Mouse (Mus musculus): ENCODE data around the gene Slc1a2. TPM values are rescaled to one million over a fixed set of nuclear protein-coding genes. Genes with fewer than 3 reads are reported as not detected.

The Slc1a2 gene
- total and polyA plus RNA-seq, 3 experiments = 1.3 to 1.6 (median 1.3) TPM

- TF ChIP-seq MYC (IDR thresholded peaks at IDR 0.05; ENCODE audit: low read depth, low read length) = no peak
- TF ChIP-seq SIN3A (IDR thresholded peaks at IDR 0.05; ENCODE audit: low read length) = no peak
Observed at GRCm38 (mm10) chr2:102805283-102805682, 146.8 kb downstream of the Slc1a2 start (continued).

GRCm38 (mm10) chr2:102805761-102806496 is 147.5 kb downstream of the Slc1a2 start:
- H3K27me3 ChIP-seq (replicated peaks) = no peaks in the 10 kb centered on the region
- no peak for DNase-seq (ENCODE audit: extremely low read depth)
- dilution Hi-C loops (cut with MboI; ENCODE audit: extremely low pct_ligation_motif_present, extremely low pct_unique_long_range_greater_than_20kb, low sequenced_read_pairs) = no loop called here
- peaks cover 0 to 26% of the 10 kb centered on the region in 2 experiments; a peak in 2 of 4 replicates for H3K4me1 ChIP-seq (ENCODE audit: control insufficient read depth in 1 of 2, insufficient read depth in 2 of 2)
- in situ Hi-C loops (cut with MboI; ENCODE audit: low pct_ligation_motif_present, low pct_unique_long_range_greater_than_20kb, low sequenced_read_pairs) = no loop called here
- H3K79me2 ChIP-seq (replicated peaks; ENCODE audit: control insufficient read depth, extremely low read depth, insufficient read depth, poor library complexity, severe bottlenecking) = no peaks in the 10 kb centered on the region
- no peak overlapping the region for H3K4me2 ChIP-seq (ENCODE audit: insufficient read depth, low read depth, poor library complexity, severe bottlenecking)
- no peak for TF ChIP-seq SIN3A (IDR thresholded peaks at IDR 0.05; ENCODE audit: low read length)
- no peak for TF ChIP-seq MAZ (IDR thresholded peaks at IDR 0.05; ENCODE audit: low read depth, low read length)
- no peak for TF ChIP-seq NRF1 (IDR thresholded peaks at IDR 0.05; ENCODE audit: low read depth, low read length)
- TF ChIP-seq ETS1 (conservative IDR thresholded peaks at IDR 0.05; ENCODE audit: low read depth, low read length) = no peak
- TF ChIP-seq GABPA (IDR thresholded peaks at IDR 0.05; ENCODE audit: insufficient replicate concordance, low read depth, low read length) = no peak
- no peak for TF ChIP-seq MAX (IDR thresholded peaks at IDR 0.05; ENCODE audit: low read length)
- TF ChIP-seq JUND (conservative IDR thresholded peaks at IDR 0.05; ENCODE audit: low read depth, low read length) = no peak
- TF ChIP-seq ZKSCAN1 (IDR thresholded peaks at IDR 0.05; ENCODE audit: borderline replicate concordance, low read depth, low read length) = no peak
- TF ChIP-seq CTCF (conservative IDR thresholded peaks at IDR 0.05 in 1 of 2, IDR thresholded peaks at IDR 0.05 in 1 of 2; ENCODE audit: low read depth in 2 of 2, low read length in 2 of 2) = no peak
- no peak overlapping the region for H3K4me3 ChIP-seq (replicated peaks in 1 of 3; ENCODE audit: low read depth in 2 of 3, low read length in 2 of 3, poor library complexity in 1 of 3)
- H3K27ac ChIP-seq (ENCODE audit: insufficient read depth, low read depth) = no peak overlapping the region
- H3K9me3 ChIP-seq (replicated peaks; ENCODE audit: low read length) = no peaks in the 10 kb centered on the region
- peaks cover 7 to 9% of the 10 kb centered on the region in 2 experiments for H3K36me3 ChIP-seq (replicated peaks in 1 of 2; ENCODE audit: control insufficient read depth in 1 of 2, insufficient read depth in 1 of 2, low read length in 1 of 2)
- no peak overlapping the region for H3K9ac ChIP-seq (ENCODE audit: insufficient read depth, low read depth)

- in situ Hi-C loops (cut with MboI; ENCODE audit: low pct_ligation_motif_present, low pct_unique_long_range_greater_than_20kb, low sequenced_read_pairs) (no loop called here), dilution Hi-C loops (cut with MboI; ENCODE audit: extremely low pct_ligation_motif_present, extremely low pct_unique_long_range_greater_than_20kb, low sequenced_read_pairs) (no loop called here)
- Histone ChIP-seq H3K27ac (ENCODE audit: insufficient read depth, low read depth) (no peak overlapping the region), H3K4me3 (replicated peaks in 1 of 3; ENCODE audit: low read depth in 2 of 3, low read length in 2 of 3, poor library complexity in 1 of 3) (no peak overlapping the region), H3K27me3 (replicated peaks) (no peaks in the 10 kb centered on the region), H3K9ac (ENCODE audit: insufficient read depth, low read depth) (no peak overlapping the region), H3K36me3 (replicated peaks in 1 of 2; ENCODE audit: control insufficient read depth in 1 of 2, insufficient read depth in 1 of 2, low read length in 1 of 2) (peaks cover 14 to 24% of the 10 kb centered on the region in 2 experiments), H3K4me2 (ENCODE audit: insufficient read depth, low read depth, poor library complexity, severe bottlenecking) (no peak overlapping the region), H3K9me3 (replicated peaks; ENCODE audit: low read length) (no peaks in the 10 kb centered on the region), H3K79me2 (replicated peaks; ENCODE audit: control insufficient read depth, extremely low read depth, insufficient read depth, poor library complexity, severe bottlenecking) (no peaks in the 10 kb centered on the region), H3K4me1 (ENCODE audit: control insufficient read depth in 1 of 2, insufficient read depth in 2 of 2) (peaks cover 0 to 28% of the 10 kb centered on the region in 2 experiments; a peak in 2 of 4 replicates)
- 0 out of 4 replicates have a peak, but pooled peaks of 1 of the 2 experiments have one; percentile 11 for TF ChIP-seq CTCF (conservative IDR thresholded peaks at IDR 0.05 in 1 of 2, IDR thresholded peaks at IDR 0.05 in 1 of 2; ENCODE audit: low read depth in 2 of 2, low read length in 2 of 2)
- no peak for TF ChIP-seq GABPA (IDR thresholded peaks at IDR 0.05; ENCODE audit: insufficient replicate concordance, low read depth, low read length)
- TF ChIP-seq SMC3 (IDR thresholded peaks at IDR 0.05; ENCODE audit: low read depth, low read length) = 0 out of 2 replicates have a peak, but pooled peaks have one; percentile 8
- DNase-seq (ENCODE audit: extremely low read depth) = no peak
Observed at GRCm38 (mm10) chr2:102807633-102808032, 149.2 kb downstream of the Slc1a2 start.
